Mouse (Mus musculus) retina, postnatal 1 day (tissue): ENCODE measurements around the gene Ppp1r12b.

Source experiments
- DNase-seq: peaks from one replicate; pipeline ENCODE4 v3.0.0-alpha.2; 2012

Ppp1r12b gene

GRCm38 (mm10) chr1:134757230-134757629, 198.5 kb downstream of the Ppp1r12b start:
- DNase-seq: no peak

GRCm38 (mm10) chr1:134756190-134756873, 199.4 kb downstream of the Ppp1r12b start:
- no peak for DNase-seq

GRCm38 (mm10) chr1:134755548-134756189, 200.1 kb downstream of the Ppp1r12b start:
- no peak for DNase-seq

DNA sequence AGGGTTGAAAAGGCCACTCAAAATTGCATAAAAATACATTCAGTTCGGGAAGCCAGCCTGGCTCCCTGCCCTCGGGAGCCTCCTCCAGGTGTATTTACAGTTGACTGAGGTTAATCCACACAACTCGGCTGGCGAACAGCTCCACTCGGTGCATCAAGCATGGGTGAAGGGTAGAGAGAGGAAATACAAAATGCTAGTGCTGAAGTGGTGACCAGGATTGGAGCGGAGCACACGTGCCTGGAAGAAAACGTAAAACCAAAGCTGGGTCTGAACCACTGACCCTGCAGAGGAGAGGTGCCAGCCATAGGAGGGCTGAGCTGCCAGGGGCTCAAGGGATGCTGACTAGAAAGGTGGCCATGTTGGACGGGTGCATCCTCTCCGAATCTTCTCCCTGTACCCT, 200.9 kb downstream of the Ppp1r12b start:
- no peak for DNase-seq

DNA sequence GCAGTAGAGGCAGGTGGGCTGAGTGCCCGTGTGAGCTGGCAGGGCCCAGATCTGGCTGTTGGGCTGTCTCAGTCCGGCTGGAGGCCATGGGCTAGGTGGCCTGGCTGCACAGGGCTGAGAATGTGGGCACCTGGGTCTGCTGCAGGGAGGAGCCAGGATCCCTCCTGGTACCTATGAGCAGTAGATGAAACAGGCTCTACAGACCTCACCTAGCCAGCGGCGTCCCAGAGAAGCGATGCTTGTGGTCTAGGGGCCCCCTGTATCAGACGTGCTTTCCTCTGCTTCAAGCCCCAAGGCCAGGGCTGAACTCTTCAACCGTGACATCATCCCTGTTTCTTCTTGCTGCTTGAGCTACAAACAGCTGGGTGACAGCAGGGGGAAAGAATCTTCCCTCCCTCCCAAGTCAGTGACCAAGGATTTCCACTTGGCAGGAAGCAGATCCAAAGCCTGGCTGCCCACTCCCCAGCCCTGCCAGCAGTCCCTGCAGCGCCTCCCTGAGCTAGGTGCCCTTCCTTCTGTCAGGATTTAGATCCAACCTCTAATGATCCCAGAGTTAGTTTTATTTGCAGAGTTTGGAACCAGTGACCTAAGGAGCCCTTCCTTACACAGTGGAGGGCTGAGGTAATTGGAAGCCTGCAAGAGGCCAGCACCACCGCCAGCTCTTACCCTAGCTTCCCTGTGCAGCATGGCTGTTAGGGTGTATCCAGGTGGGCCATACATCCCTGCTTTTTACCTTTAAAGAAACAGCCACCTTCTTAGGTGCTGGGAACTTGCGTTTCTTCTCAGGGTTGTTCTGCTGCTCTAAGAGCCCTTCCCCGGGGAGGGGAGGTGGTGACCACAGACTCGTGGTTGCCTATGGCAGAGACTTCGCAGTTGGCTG, 201.8 kb downstream of the Ppp1r12b start:
- peak; percentile 38 for DNase-seq

GRCm38 (mm10) chr1:134752447-134752846, 203.3 kb downstream of the Ppp1r12b start:
- DNase-seq: no peak

DNA sequence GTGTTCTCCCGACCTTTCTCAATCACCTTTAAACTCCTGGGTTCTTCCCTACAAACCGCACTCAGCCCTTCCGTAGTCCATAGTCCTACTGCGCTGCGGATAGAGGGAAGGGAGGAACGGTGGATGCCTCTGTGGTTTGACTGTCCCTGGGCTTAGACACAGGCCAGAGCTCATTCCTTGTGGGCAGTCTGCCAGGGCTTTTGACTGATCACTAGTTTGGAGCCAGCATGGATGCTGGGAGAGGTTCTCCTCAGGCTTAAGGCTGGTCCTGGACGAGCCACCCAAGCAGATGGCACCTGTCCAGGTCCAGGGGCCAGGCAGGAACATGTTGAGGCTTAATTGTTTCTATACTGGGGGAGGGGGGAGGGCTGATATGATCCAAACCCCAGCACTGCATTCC, 205.9 kb downstream of the Ppp1r12b start:
- peak; percentile 40 for DNase-seq

- peak; percentile 51 for DNase-seq
Observed at GRCm38 (mm10) chr1:134747236-134748174, 208.2 kb downstream of the Ppp1r12b start.

- DNase-seq: peak; percentile 42
Observed at GRCm38 (mm10) chr1:134745648-134746047, 210.1 kb downstream of the Ppp1r12b start.

GRCm38 (mm10) chr1:134741946-134742661, 213.6 kb downstream of the Ppp1r12b start:
- DNase-seq: no peak

DNA sequence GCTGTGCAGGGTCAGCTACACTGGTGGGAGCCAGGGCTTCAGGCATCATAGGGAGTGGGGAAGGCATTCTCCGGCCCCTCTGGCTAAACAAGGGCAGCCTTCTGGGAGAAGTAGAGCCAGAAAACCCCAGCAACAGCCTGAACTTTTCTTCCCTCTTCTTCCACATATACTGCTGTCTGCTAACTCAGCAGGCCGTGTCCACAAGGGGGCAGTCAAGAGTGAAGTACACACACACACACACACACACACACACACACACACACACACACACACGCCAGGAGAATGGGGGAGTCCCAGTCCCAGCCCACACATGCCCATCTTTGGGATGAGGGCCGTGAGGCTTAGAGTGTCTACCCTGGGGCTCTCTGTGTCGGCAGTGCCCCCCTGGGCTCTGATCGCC, 214.3 kb downstream of the Ppp1r12b start:
- peak; percentile 34 for DNase-seq

DNA sequence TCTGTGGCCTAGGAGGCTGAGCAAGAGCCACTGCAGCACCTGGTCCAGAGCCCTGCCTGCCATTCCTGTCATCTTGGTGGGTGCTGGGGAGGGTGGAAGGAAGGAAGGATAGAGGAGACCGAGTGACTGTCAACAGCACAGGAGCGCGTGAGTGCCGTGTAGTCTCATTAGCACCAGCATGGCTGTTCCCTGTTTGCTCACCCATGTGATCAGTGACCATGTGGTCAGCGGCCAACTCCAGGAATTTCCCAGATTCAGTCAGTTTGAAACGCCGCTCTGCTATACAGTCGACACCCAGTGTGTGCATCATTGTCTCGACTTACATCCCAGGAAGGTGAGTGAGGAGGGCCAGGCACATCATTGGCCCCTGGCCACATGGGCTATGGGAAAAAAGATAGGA, 218.3 kb downstream of the Ppp1r12b start:
- DNase-seq: peak; percentile 34

DNA sequence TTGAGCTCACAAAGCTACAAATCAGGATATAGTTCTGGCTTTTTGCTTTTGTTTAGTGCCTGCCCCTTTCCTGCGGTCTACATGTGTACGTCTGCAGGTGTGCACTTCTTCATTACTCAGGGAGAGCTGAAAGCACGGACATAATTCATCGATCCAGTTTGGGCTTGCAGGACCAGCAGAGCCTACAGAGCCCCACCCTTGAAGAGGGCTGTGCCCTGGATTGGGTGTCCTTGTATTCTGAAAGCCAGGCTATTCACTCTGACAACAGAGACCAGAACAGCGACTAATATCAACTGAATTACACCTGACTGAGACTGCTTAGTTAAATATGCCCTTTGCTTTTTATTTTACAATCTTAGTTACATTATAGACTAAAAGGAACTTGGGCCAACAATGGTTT, 222.1 kb downstream of the Ppp1r12b start:
- DNase-seq: no peak

GRCm38 (mm10) chr1:134727256-134727655, 228.5 kb downstream of the Ppp1r12b start:
- DNase-seq: no peak

- no peak for DNase-seq
Observed at GRCm38 (mm10) chr1:134726480-134726879, 229.3 kb downstream of the Ppp1r12b start.

GRCm38 (mm10) chr1:134725276-134725675, 230.5 kb downstream of the Ppp1r12b start:
- DNase-seq: peak; percentile 58

DNA sequence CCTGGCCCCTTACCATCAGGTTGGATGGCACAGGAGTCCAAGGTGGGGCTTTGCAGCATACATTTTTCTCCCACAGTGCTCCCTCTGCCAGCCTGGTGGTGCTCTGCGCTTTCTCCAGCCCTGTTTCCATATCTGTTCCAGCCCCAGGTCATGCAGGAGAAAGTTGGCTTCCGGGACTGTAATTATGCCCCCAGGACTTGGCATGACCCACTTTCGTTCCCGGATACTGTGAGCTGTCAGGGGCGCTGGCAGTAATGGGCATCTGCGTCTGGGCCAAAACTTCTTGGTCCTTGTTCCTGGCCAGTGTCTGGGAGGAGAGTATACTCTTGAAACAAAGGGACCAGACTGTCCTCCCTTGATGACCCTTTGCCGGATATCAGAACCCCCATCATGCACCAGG, 232.9 kb downstream of the Ppp1r12b start:
- DNase-seq: no peak

- DNase-seq: no peak
Observed at GRCm38 (mm10) chr1:134721486-134721885, 234.3 kb downstream of the Ppp1r12b start.

GRCm38 (mm10) chr1:134719718-134720304, 235.9 kb downstream of the Ppp1r12b start:
- no peak for DNase-seq

DNA sequence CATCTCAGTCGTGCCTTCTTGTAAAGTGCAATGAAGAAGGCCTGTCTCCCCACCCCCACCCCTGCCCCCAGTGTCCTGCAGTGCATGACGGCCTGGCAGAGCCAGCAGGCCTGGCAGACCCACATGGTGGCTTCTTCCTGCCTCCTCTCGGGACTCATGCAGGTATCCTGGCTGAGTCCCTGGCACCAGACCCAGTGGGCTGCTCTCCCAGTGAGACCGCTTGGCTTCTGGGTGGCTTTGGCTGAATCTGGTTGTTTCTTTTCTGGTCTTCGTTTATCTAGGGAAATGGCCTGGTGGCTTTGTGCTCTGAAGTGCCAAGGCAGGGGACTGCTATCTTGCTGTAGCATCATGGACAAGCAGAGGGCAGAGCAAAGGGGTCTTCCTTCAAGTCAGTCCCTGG, 240.7 kb downstream of the Ppp1r12b start:
- no peak for DNase-seq

- DNase-seq: no peak
Observed at GRCm38 (mm10) chr1:134714166-134714565, 241.6 kb downstream of the Ppp1r12b start.
